Mouse (Mus musculus) lung, postnatal 0 days (tissue): ENCODE results near the gene Diras1. TPM values are rescaled to one million over a fixed set of nuclear protein-coding genes. Genes with fewer than 3 reads are reported as not detected.
A peak's percentile ranks its signal among the peaks of the same experiment; 100 is the strongest.
"Not testable (repeated sequence)": the region's sequence is repeated elsewhere in the genome, so short reads cannot be mapped to it uniquely, and the experiment has no call there.

ENCODE experiments used
- ATAC-seq: fragments of 200-750 bp; cut with Nextera tagmentation; 2 replicates; pipeline ENCODE4 v1.8.0; 2017; ENCODE audit warnings: moderate library complexity
- DNase-seq: peaks from one replicate; pipeline ENCODE4 v3.0.0-alpha.2; 2016; ENCODE audit warnings: low spot score
- H3K27ac ChIP-seq: fragments of 300-500 bp; sonication (generic); 2 replicates; pipeline ENCODE4 v1.5.1; 2014; ENCODE audit warnings: antibody characterized with exemption, mild to moderate bottlenecking, low read length, mixed read lengths
- H3K27me3 ChIP-seq: fragments of 300-500 bp; sonication (generic); replicated peaks from 2 replicates; pipeline ENCODE4 v1.6.1; 2014; ENCODE audit warnings: low read length, mixed read lengths; ENCODE audit not compliant: insufficient read depth
- H3K36me3 ChIP-seq: fragments of 300-500 bp; sonication (generic); 2 replicates; pipeline ENCODE4 v1.6.1; 2014; ENCODE audit warnings: low read length, mixed read lengths; ENCODE audit not compliant: insufficient read depth
- H3K4me1 ChIP-seq: fragments of 300-500 bp; sonication (generic); 2 replicates; pipeline ENCODE4 v1.6.1; 2014; ENCODE audit warnings: antibody characterized with exemption, low read depth, low read length, mixed read lengths; ENCODE audit not compliant: insufficient read depth
- H3K4me2 ChIP-seq: fragments of 300-500 bp; sonication (generic); replicated peaks from 2 replicates; pipeline ENCODE4 v1.6.1; 2014; ENCODE audit warnings: low read depth, mild to moderate bottlenecking, low read length, moderate library complexity, mixed read lengths
- H3K4me3 ChIP-seq: fragments of 300-500 bp; sonication (generic); 2 replicates; pipeline ENCODE4 v1.5.1; 2014; ENCODE audit warnings: low read depth, low read length
- H3K9ac ChIP-seq: fragments of 300-500 bp; sonication (generic); replicated peaks from 2 replicates; pipeline ENCODE4 v1.6.1; 2014; ENCODE audit warnings: low read depth, mild to moderate bottlenecking
- H3K9me3 ChIP-seq: fragments of 300-500 bp; sonication (generic); 2 replicates; pipeline ENCODE4 v1.6.1; 2016; ENCODE audit warnings: low read length, mixed read lengths
- CTCF ChIP-seq: IDR thresholded peaks from 2 replicates; pipeline ENCODE4 v1.5.1; 2016; ENCODE audit warnings: antibody characterized with exemption, mild to moderate bottlenecking
- EP300 ChIP-seq: IDR thresholded peaks from 2 replicates; pipeline ENCODE4 v1.6.1; 2016; ENCODE audit warnings: antibody characterized with exemption, mild to moderate bottlenecking, control low read depth
- WGBS: fragments of 180-500 bp; shearing (Covaris S2); extraction: QIAGEN DNeasy Blood & Tissue Kit; methylation state at CpG from one replicate; pipeline ENCODE4 v1.1.7; 2014; 5-methylcytosine and 5-hydroxymethylcytosine counted together
- polyA plus RNA-seq: library from polyadenylated mRNA; unstranded; fragments of >200 nt; fragmentation: Nextera tagmentation; extraction: Ambion mirVana; gene quantifications from 2 replicates; pipeline ENCODE4 v1.2.1, GENCODE M21; 2015

Diras1 gene
- polyA plus RNA-seq, 1 experiment from 2014 or later = not detected

DNA sequence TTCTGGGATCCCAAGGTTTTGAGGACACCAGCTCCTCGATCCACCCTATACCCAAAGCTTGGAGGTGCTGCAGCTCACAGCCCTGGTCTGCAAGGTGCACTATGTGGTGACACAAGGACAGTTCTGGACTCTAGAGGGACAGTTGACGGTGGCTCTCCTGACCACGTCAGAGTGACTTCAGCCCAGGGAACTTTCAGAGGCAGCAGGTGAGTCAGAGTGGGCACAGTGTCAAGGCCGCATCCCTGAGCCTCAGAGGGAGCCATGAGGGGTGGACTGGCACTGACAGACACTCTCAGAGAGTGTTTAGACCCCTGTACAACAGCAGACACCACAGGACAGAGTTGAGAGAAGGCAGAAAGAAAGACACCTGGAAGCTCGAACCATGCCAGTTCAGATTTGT lies 27.1 kb upstream of the Diras1 start:
- Histone ChIP-seq H3K4me1 (no peaks in the 10 kb centered on the region), H3K9ac (no peak overlapping the region), H3K9me3 (no peaks in the 10 kb centered on the region), H3K27me3 (no peaks in the 10 kb centered on the region), H3K36me3 (peaks cover 36% of the 10 kb centered on the region), H3K27ac (no peak overlapping the region), H3K4me3 (no peak overlapping the region), H3K4me2 (no peak overlapping the region)
- ATAC-seq = no peak
- no peak for TF ChIP-seq EP300
- no peak for TF ChIP-seq CTCF
- DNase-seq = no peak
- WGBS = 87% methylated on average over 5 of the region's 5 CpGs

DNA sequence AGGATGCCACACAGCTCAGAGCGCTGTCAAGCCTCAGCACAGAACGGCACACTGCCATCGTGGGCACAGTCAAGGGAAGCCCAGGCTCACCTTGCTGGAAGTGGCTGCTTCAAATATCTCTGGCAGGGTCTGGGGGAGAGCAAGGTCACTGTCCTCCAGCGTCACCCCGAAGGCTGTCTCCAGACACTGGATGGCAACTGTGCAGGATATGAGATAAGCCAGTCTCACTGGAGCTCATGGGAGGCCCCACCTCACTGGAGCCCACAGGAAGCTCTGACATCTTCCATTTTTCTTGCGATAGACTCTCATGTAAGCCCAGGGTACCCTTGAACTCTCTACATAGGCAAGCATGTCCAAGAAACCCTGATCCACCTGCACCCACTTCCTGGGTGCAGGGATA lies 25.7 kb upstream of the Diras1 start:
- no peak overlapping the region for H3K27ac ChIP-seq
- no peaks in the 10 kb centered on the region for H3K4me1 ChIP-seq
- ATAC-seq (no peak), DNase-seq (no peak)
- no peak overlapping the region for H3K4me3 ChIP-seq
- peaks cover 48% of the 10 kb centered on the region for H3K36me3 ChIP-seq
- no peaks in the 10 kb centered on the region for H3K27me3 ChIP-seq
- TF ChIP-seq EP300 (no peak), CTCF (no peak)
- H3K9ac ChIP-seq = no peak overlapping the region
- H3K9me3 ChIP-seq = no peaks in the 10 kb centered on the region
- no peak overlapping the region for H3K4me2 ChIP-seq
- WGBS = 91% methylated on average over 6 of the region's 6 CpGs

DNA sequence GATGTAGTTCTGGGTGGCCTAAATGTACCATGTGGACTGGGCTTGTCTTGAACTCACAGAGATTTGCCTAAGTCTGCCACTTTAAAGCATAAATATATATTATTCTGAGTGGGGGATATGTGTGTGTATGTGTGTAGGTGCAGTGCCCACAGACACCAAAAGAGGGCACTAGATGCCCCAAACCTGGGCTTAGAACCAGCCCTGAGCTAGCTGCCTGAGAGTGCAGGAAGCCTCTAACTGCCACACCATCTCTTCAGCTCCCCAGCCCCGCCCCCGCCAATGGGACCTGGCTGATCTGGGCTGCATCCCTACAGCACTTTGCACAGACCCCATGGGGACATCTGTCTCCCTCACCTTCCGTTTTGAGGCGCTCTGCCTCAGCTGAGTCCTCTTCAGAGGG lies 25.2 kb upstream of the Diras1 start:
- ATAC-seq (no peak), DNase-seq (peak; percentile 30)
- no peak for TF ChIP-seq EP300
- peak; percentile 59 for TF ChIP-seq CTCF
- Histone ChIP-seq H3K9me3 (no peaks in the 10 kb centered on the region), H3K4me1 (no peaks in the 10 kb centered on the region), H3K9ac (no peak overlapping the region), H3K4me2 (no peak overlapping the region), H3K27me3 (no peaks in the 10 kb centered on the region), H3K27ac (no peak overlapping the region), H3K36me3 (peaks cover 53% of the 10 kb centered on the region), H3K4me3 (no peak overlapping the region)
- WGBS = 77% methylated on average over 3 of the region's 4 CpGs

DNA sequence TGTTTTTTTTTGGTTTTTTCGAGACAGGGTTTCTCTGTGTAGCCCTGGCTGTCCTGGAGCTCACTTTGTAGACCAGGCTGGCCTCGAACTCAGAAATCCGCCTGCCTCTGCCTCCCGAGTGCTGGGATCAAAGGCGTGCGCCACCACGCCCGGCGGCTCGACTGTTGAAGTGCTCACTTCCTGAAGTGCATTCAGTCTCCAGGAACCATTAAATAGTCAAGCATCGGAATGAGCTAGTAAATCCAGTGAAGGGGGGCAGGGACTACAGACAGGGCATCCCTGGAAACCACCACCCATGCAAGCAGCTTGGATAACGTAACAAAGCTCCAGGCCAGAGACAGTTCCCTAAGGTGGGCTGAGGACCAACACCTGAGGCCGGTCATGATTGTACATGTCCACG lies 19.8 kb upstream of the Diras1 start:
- H3K27me3 ChIP-seq, H3K4me2 ChIP-seq, H3K9ac ChIP-seq, H3K27ac ChIP-seq, ATAC-seq, H3K4me1 ChIP-seq, H3K4me3 ChIP-seq, DNase-seq, H3K9me3 ChIP-seq: not testable (repeated sequence)
- WGBS = 81% methylated on average over 12 of the region's 14 CpGs
- H3K36me3 ChIP-seq = peaks cover 55% of the 10 kb centered on the region

DNA sequence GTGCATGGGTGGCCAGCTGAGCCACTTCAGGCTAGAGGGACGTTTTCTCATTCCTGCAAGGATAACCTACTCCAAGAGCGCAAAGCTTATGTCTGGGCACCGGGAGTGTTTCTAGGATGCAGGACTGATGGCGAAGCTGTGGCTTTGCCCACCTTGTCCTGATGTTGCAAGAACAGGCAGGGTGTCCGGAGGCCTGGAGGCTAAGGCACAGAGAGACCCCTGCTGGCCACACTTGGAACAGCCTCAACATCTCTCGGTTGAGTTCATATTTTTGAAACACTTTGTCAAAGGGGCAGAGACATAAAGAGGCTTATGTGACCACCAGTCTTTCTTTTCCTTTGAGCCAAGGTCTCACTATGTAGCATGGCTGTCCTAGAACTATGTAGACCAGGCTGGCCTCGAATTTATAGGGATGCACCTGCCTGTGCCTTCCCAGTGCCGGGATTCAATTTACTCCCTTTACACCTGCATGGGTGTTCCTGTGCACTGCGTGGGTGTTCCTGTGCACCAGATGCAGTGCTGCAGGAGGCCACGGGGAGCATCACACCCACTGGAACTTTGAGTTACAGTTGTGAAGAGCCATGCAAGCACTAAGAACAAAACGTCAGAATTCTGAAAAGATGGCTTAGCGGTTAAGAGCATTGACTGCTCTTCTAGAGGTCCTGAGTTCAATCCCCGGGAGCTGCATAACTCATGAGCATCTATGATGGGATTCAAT lies 16.2 kb upstream of the Diras1 start:
- 31% methylated on average over 13 of the region's 13 CpGs for WGBS
- H3K4me2 ChIP-seq = no peak overlapping the region
- H3K4me1 ChIP-seq = no peaks in the 10 kb centered on the region
- DNase-seq (peak; percentile 68), ATAC-seq (no peak)
- H3K27ac ChIP-seq = no peak overlapping the region
- no peak overlapping the region for H3K9ac ChIP-seq
- no peak overlapping the region for H3K4me3 ChIP-seq
- TF ChIP-seq CTCF (peak; percentile 89), EP300 (no peak)
- peaks cover 24% of the 10 kb centered on the region for H3K36me3 ChIP-seq
- no peaks in the 10 kb centered on the region for H3K27me3 ChIP-seq
- H3K9me3 ChIP-seq = no peaks in the 10 kb centered on the region

DNA sequence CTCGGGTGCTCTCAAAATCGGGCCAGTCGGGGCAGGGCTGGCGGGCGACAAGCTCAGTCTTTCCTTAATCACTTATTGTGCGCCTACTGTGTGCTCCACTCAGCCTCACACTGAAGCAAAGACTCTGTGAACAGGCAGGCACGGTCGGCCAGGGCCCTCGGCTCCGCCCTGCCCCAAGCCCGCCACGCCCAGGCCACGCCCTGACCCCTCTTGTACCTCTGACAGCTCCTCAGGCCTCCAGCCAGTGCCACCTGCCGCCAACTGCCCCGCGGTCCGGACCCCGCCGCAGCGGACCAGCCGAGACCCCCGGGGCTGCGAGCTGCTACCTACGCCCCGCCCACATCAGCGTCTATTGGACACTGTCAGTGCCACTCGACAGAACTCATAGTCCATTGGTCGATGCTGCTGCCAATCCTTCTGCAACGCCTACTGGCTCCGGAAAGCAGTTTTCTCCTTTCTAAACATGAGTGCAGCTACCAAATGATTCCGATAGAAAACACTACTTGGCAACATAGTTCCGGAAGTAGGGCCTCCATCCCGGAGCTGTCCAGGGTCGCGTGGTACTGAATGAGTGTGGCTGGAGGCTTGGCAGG lies 11.6 kb upstream of the Diras1 start, which contains the start of gene Slc39a3:
Gene Slc39a3 (minus strand): TSS at position 439 of the 593 bp plus-strand sequence.
- peak; percentile 98 for DNase-seq
- H3K27ac ChIP-seq = no peak within 1 kb of the TSS
- TF ChIP-seq EP300 (peak; percentile 52; the same call in 1 of the 2 replicates), CTCF (no peak)
- peak within 1 kb of the TSS; percentile 71 for H3K4me3 ChIP-seq
- no peaks in the 10 kb centered on the region for H3K9me3 ChIP-seq
- 0 out of 2 replicates have a peak, but pooled peaks cover 4% of the 10 kb centered on the region for H3K36me3 ChIP-seq
- no peaks in the 10 kb centered on the region for H3K4me1 ChIP-seq
- peak within 1 kb of the TSS; percentile 43; the same call in 1 of the 2 replicates for H3K9ac ChIP-seq
- WGBS = 2% methylated on average over 35 of the region's 35 CpGs
- ATAC-seq = peak; percentile 100
- no peaks in the 10 kb centered on the region for H3K27me3 ChIP-seq
- peak within 1 kb of the TSS; percentile 63 for H3K4me2 ChIP-seq
